Mouse (Mus musculus) limb, embryonic 10.5 days (tissue): ENCODE results near the gene Sap30. TPM values are rescaled to one million over a fixed set of nuclear protein-coding genes. Genes with fewer than 3 reads are reported as not detected.
"Not testable (repeated sequence)": the region's sequence is repeated elsewhere in the genome, so short reads cannot be mapped to it uniquely, and the experiment has no call there.

Experiments used
- DNase-seq: peaks from one replicate; pipeline ENCODE4 v3.0.0-alpha.2; 2017; ENCODE audit warnings: low spot score
- H3K27ac ChIP-seq: fragments of 300-500 bp; sonication (generic); 2 replicates; pipeline ENCODE4 v1.5.1; 2016; ENCODE audit warnings: mild to moderate bottlenecking
- H3K27me3 ChIP-seq: fragments of 300-500 bp; sonication (generic); 2 replicates; pipeline ENCODE4 v1.6.1; 2016; ENCODE audit warnings: low read depth, mild to moderate bottlenecking; ENCODE audit not compliant: poor library complexity, severe bottlenecking
- H3K36me3 ChIP-seq: fragments of 300-500 bp; sonication (generic); 2 replicates; pipeline ENCODE4 v1.6.1; 2016; ENCODE audit warnings: mild to moderate bottlenecking, moderate library complexity
- H3K4me1 ChIP-seq: fragments of 300-500 bp; sonication (generic); 2 replicates; pipeline ENCODE4 v1.6.1; 2016
- H3K4me3 ChIP-seq: fragments of 300-500 bp; sonication (generic); 2 replicates; pipeline ENCODE4 v1.5.1; 2016; ENCODE audit warnings: mild to moderate bottlenecking, moderate library complexity
- H3K9me3 ChIP-seq: fragments of 300-500 bp; sonication (generic); replicated peaks from 2 replicates; pipeline ENCODE4 v1.6.1; 2016; ENCODE audit warnings: mild to moderate bottlenecking
- WGBS: fragments of 180-500 bp; shearing (Covaris S2); methylation state at CpG from one replicate; pipeline ENCODE4 v1.1.7; 2016; 5-methylcytosine and 5-hydroxymethylcytosine counted together
- polyA plus RNA-seq: library from polyadenylated mRNA; unstranded; fragments of >200 nt; fragmentation: Nextera tagmentation; extraction: Ambion mirVana; gene quantifications from 2 replicates; pipeline ENCODE4 v1.2.1, GENCODE M21; 2016

Gene Sap30
- 76.5 and 82.9 TPM in 2 replicates for polyA plus RNA-seq

DNA sequence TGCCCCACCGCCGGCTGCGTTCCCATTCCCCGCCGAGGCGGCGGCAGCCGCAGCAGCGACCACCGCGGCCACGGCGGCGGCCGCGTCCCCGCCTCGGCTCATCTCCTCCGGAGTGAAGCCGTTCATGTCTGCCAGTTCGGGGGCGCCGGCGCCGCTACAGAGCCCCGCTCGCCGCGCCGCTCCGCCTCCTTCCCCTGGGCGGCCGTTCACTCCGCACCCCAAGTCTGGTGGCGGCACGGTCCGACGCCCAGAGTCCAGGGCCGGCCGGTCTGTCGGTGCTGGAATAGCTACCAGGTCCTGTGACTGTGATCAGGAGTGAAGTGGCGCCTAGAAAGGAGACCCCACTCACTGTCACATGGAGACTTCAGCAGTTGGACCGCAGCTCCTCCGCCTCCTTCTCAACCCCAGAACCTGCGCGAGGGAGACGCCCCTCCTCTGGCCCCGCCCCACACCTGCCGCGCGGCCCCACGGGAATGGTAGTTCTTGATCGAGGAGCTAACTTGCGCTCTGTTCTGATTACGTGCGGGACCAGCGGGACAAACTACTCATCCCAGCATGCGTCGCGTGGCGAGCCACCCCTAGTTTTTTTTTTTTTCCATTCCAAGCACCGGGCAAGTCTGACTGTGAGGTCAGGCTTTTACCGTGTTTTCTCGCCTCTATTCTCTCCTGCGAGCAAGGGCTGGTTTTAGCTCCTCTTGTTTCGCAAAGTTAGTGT lies at the start of gene Sap30:
Sap30 (minus strand) TSS at position 420 of the 715 bp plus-strand sequence.
- peaks cover 30% of the 10 kb centered on the region for H3K36me3 ChIP-seq
- no peaks in the 10 kb centered on the region for H3K27me3 ChIP-seq
- H3K27ac ChIP-seq, result peak within 1 kb of the TSS; percentile 98
- WGBS, result under 1% methylated on average over 66 of the region's 66 CpGs
- peak; percentile 99 for DNase-seq
- peak within 1 kb of the TSS; percentile 96 for H3K4me3 ChIP-seq
- peaks cover 8% of the 10 kb centered on the region for H3K4me1 ChIP-seq
- H3K9me3 ChIP-seq, result no peaks in the 10 kb centered on the region

DNA sequence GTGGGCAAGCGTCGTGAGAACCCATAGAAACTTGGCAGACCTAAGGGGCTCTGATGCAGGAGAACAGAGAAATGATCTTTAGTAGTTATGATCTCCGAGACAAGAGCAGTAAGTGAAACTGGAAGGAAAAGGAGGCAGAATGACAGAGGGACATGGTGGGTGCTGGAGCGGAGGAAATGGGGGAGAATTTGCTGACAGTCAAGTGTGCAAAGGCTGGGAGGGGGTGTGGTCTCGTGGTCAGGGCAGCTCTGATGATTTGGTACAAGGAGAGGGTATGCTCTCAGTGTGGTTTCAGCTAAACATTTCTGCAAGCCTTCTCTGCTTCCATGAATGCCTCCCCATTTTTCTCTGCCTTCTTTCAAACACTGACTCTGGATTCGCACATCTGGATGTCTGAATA lies 48.5 kb upstream of the Sap30 start:
- H3K27ac ChIP-seq, result no peak overlapping the region
- peaks cover 42% of the 10 kb centered on the region for H3K36me3 ChIP-seq
- WGBS, result 88% methylated on average over 6 of the region's 6 CpGs
- H3K27me3 ChIP-seq, result no peaks in the 10 kb centered on the region
- peaks cover 5% of the 10 kb centered on the region for H3K4me1 ChIP-seq
- H3K4me3 ChIP-seq, result no peak overlapping the region
- no peaks in the 10 kb centered on the region for H3K9me3 ChIP-seq
- no peak for DNase-seq

DNA sequence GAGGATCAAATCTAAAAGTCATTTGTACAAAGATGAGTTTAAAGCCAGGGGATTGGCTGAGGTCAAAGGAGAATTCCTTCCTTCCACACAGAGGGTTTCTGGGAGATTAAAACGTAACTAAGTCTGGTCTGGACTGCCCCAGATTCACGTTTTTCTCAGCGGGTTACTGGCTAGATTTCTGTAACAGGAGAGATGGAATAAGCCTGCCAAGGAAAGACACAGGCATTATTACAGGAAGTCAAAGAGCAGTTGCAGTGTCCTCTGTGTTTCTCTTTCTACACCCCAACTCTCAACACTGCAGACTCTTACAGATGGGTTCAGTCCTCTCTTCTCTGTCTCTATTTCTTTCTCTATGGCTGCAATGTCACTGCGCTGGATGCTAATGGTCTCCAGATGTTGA lies 46.8 kb upstream of the Sap30 start:
- peaks cover 12% of the 10 kb centered on the region for H3K4me1 ChIP-seq
- H3K9me3 ChIP-seq, result no peaks in the 10 kb centered on the region
- no peak for DNase-seq
- H3K27ac ChIP-seq, result no peak overlapping the region
- H3K36me3 ChIP-seq, result peaks cover 46% of the 10 kb centered on the region
- 82% methylated on average over 4 of the region's 4 CpGs for WGBS
- no peak overlapping the region for H3K4me3 ChIP-seq
- H3K27me3 ChIP-seq, result no peaks in the 10 kb centered on the region

DNA sequence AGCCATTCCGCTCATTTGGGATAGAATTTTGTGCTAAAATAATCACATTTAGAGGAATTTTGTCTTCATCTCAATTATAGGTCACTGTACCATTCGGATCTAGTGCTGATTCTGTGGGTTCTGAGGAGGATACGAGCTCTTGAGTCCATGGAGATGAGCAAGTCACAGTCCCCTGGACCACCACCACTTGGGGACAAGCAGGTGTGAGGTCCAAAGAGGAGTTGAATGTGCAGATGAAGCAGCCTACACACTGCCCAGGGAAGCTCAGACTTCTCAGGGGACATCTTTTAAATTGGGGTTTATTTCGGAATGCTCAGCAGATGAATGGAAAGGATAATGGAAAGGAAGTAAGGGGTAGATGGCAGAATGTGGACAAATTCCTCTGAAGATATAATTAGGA lies 45.4 kb upstream of the Sap30 start:
- 93% methylated on average over 4 of the region's 4 CpGs for WGBS
- no peak overlapping the region for H3K4me3 ChIP-seq
- no peaks in the 10 kb centered on the region for H3K27me3 ChIP-seq
- no peak overlapping the region for H3K27ac ChIP-seq
- no peak for DNase-seq
- H3K36me3 ChIP-seq, result peaks cover 52% of the 10 kb centered on the region
- H3K4me1 ChIP-seq, result peaks cover 12% of the 10 kb centered on the region
- H3K9me3 ChIP-seq, result no peaks in the 10 kb centered on the region

DNA sequence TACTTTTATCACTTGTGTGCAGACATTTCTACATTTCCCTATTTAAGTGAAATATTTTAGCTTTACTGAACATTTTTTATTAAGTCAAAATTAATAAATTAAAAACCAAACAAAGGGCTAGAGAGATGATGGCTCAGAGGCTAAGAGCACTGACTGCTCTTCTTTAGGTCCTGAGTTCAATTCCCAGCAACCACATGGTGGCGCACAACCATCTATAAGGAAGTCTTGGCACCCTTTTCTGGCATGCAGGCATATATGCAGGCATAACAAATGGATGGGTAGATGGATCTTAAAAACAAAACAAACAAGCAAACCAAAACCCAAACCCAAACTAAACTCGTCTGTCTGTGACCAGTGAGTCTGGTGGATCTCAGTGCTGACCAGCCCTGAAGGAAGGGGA lies 44.6 kb upstream of the Sap30 start:
- Histone ChIP-seq H3K4me3 (no peak overlapping the region), H3K9me3 (no peaks in the 10 kb centered on the region), H3K27ac (no peak overlapping the region), H3K36me3 (peaks cover 61% of the 10 kb centered on the region), H3K4me1 (peaks cover 12% of the 10 kb centered on the region), H3K27me3 (no peaks in the 10 kb centered on the region)
- no peak for DNase-seq
- 54% methylated on average over 2 of the region's 2 CpGs for WGBS

DNA sequence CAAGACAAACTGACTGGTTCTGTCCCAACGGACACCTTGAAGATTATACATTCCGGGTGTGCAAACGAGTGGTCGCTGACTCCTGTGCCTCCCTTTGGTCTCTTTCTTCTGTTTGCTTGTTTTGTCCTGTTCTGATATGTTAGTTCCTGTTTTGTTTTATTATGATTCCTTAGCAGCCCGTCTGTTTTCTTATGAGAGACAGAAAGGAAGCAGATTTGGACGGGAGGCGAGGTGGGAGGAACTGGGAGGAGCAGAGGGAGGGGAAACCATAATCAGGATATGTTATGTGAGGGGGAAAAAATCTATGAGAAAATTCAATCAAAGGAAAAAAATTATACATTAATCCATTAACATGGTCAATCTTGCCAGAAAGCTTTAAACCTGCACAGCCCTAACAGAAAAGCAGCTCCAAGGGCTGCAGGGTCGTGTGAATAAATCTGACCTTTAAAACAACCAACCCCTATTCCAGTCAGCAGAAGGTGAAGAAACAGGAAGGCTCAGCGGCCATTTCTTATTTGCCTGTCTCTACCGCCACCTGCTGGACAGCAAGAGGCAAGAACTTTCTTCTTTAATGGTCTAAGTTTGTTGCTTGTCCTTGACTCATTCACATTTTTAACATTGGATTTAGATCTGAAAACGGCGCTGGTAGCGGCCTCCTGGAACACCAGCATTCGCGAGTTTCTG lies 43.1 kb upstream of the Sap30 start:
- no peaks in the 10 kb centered on the region for H3K9me3 ChIP-seq
- no peak overlapping the region; the same call in 1 of the 2 replicates for H3K27ac ChIP-seq
- 38% methylated on average over 15 of the region's 15 CpGs for WGBS
- no peak overlapping the region for H3K4me3 ChIP-seq
- H3K36me3 ChIP-seq, result peaks cover 66% of the 10 kb centered on the region
- DNase-seq, result peak; percentile 85
- peaks cover 12% of the 10 kb centered on the region for H3K4me1 ChIP-seq
- H3K27me3 ChIP-seq, result no peaks in the 10 kb centered on the region

DNA sequence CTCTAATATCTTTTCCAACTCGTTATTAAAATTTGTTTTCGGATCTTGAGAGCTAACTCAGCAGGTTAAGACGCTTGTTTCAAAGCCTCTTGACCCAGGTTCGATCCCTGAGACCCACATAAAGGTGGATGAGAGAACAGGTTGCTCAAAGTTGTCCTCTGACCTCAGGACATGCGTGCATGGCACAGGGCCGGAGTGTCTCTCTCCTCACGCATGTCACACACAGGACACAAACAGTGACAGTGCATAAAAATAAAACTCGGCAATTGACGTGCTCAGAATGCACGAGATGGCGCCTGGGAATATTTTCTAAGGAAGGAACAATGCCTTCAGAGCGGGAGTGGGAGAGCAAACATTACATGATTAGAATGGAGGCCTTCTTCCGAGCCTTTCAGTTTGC lies 42.6 kb upstream of the Sap30 start:
- Histone ChIP-seq H3K4me3 (no peak overlapping the region), H3K27me3 (no peaks in the 10 kb centered on the region), H3K4me1 (peaks cover 12% of the 10 kb centered on the region), H3K27ac (no peak overlapping the region), H3K36me3 (peaks cover 65% of the 10 kb centered on the region), H3K9me3 (no peaks in the 10 kb centered on the region)
- WGBS, result 95% methylated on average over 13 of the region's 13 CpGs
- no peak for DNase-seq

DNA sequence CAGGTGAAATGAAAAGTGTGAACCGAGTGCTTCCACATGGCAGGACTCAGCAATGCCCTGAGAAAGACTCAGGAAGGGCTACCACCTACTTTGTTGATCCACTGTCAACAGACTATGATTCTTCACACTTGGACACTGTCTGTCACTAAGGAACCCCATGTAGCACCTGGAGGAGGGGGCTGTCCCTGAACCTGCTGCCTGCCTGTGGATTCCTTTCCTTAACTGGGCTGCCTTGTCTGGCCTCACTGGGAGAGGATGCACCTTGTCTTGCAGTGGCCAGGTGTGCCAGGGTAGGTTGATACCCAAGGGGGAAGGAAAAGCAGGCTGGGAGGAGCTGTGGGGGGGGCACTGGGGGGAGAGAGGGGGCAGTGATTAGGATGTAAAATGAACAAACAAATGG lies 40.4 kb upstream of the Sap30 start:
- DNase-seq, result no peak
- no peaks in the 10 kb centered on the region for H3K27me3 ChIP-seq
- no peaks in the 10 kb centered on the region for H3K9me3 ChIP-seq
- H3K4me3 ChIP-seq, result no peak overlapping the region
- peaks cover 6% of the 10 kb centered on the region for H3K4me1 ChIP-seq
- peaks cover 49% of the 10 kb centered on the region for H3K36me3 ChIP-seq
- H3K27ac ChIP-seq, result no peak overlapping the region
- WGBS, result 96% methylated on average over 1 of the region's 1 CpGs

DNA sequence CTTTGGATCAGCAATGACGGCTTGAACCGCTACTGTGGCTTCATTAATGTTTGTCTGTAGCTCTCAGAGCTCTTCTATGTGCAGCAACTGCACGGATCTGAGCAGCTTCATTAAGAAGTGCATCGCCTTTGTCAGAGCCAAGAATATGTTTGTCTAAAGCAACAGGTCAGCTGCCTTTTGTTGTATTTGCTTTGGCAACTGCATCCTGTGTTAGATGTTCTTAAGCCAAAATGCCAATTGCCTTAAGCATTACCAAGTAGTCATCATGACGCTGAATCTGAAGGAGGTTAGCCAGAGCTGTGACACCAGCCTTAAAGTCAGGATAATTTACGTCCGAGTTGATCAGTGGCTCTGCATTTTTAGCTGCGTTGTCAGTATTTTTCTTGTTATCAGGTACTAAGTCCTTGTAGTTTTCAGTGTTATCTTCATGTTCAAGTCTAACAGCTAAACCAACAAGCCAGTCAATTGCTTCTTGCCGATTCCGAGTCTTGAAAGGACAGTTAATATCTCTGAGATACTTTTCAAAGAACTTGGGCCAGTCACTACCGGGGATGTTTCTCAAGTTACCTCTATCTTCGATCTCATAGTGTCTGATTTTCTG lies 32.6 kb upstream of the Sap30 start:
- no peak overlapping the region for H3K4me3 ChIP-seq
- H3K27ac ChIP-seq, result no peak overlapping the region
- H3K9me3 ChIP-seq, result no peaks in the 10 kb centered on the region
- H3K4me1 ChIP-seq, result no peaks in the 10 kb centered on the region
- H3K36me3 ChIP-seq, result peaks cover 58% of the 10 kb centered on the region
- no peaks in the 10 kb centered on the region for H3K27me3 ChIP-seq
- DNase-seq, result no peak
- WGBS, result 90% methylated on average over 12 of the region's 12 CpGs

DNA sequence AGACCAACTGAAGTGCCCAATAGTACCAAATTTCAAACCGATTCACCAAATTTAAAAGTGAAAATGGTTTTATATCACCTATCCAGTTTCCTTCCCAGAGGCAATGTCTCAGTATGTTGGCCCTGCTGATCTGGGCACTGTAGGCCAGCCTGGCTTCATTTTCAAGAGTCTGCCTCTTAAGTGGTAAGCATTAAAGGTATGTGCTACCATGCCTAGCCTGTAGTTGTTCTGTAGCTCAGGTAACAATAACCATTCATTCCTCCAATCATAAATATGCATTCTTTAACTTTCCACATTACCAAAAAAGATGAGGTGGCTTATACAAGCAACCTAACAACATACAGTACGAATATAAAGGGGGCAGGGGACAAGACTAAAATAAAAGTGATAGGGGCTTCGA lies 30.1 kb upstream of the Sap30 start:
- 93% methylated on average over 3 of the region's 3 CpGs for WGBS
- no peak overlapping the region for H3K27ac ChIP-seq
- no peaks in the 10 kb centered on the region for H3K27me3 ChIP-seq
- H3K4me1 ChIP-seq, result peaks cover 5% of the 10 kb centered on the region; the same call in 1 of the 2 replicates
- no peak for DNase-seq
- H3K4me3 ChIP-seq, result no peak overlapping the region
- H3K9me3 ChIP-seq, result no peaks in the 10 kb centered on the region
- peaks cover 73% of the 10 kb centered on the region for H3K36me3 ChIP-seq

DNA sequence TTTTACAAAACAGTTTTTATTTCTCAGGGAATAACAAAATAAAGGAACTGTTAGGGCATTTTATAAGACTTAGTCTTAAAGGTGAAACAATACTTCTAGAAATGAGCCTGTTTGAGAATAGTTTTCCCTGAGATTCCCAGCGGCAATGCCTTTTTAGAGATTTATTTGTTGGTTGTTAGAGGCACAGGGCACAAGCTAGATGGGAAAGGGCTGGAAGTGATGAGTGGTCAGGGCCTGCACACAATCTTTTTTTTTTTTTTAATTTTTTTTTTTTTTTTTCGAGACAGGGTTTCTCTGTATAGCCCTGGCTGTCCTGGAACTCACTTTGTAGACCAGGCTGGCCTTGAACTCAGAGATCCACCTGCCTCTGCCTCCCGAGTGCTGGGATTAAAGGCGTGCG lies 29.0 kb upstream of the Sap30 start:
- not testable (repeated sequence) for H3K27me3 ChIP-seq, H3K4me3 ChIP-seq, H3K4me1 ChIP-seq, H3K27ac ChIP-seq, DNase-seq, H3K9me3 ChIP-seq
- peaks cover 67% of the 10 kb centered on the region for H3K36me3 ChIP-seq
- WGBS, result 94% methylated on average over 4 of the region's 5 CpGs

DNA sequence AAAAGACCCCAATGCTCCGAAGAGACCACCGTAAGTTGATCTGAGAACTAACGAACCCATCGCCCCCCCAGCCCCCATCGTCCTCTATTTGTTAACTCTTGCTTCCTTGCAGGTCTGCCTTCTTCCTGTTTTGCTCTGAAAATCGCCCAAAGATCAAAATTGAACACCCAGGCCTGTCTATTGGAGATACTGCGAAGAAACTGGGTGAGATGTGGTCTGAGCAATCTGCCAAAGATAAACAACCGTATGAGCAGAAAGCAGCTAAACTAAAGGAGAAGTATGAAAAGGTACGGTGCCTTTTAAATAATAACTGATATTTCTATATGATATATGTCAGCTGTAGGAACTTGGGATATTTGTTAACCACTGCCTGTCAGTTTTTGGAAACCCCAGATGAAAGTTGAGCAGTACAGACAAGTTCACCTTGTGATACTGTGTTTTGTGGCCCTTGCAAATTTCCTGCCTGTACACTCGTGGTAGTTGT lies 25.6 kb upstream of the Sap30 start:
- H3K36me3 ChIP-seq, result peaks cover 53% of the 10 kb centered on the region
- H3K9me3 ChIP-seq, DNase-seq, H3K27me3 ChIP-seq: not testable (repeated sequence)
- peak overlapping the region; percentile 90 for H3K4me3 ChIP-seq
- H3K27ac ChIP-seq, result peak overlapping the region; percentile 100
- WGBS, result 37% methylated on average over 10 of the region's 10 CpGs
- peaks cover 15% of the 10 kb centered on the region; the same call in 1 of the 2 replicates for H3K4me1 ChIP-seq
